ENCODE assay signal across 13 mouse cellular contexts in the genomic region with DNA sequence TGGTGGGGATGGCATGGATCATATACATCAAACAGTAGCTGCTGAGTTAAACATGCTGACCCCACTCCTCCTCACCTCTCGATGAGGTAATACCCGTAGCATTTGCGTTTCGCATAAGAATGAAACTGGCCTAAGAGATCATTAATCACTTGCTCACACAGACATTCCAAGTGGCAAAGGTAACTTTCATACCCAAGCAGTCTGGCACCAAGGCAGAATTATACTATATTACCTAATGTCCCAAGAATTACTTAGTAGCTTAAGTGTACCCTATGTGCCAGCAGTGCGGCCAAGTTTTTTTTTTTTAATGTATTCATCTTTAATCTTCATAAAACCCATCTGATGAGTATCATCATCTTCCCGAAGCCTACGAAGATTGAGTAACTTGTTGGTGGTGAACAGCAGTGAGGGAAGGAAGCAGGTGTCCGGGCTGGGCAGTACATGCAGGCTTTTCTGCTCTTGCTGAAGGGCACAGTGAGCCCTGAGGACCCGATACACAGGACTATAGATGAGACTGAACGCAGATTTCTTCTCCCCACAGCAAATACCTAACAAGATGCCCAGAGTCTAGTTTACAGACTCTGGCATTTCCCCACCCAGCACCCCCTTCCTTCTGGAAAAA.
"Had no signal": no experiment of that assay in that cellular context is flagged by ENCODE, and none has a peak within 500 bp of the region (broad histone marks: within the 10 kb centered on the region; RNA-seq: fewer than 3 reads in every experiment).

No protein-coding gene starts in this region.

- H3K36me3 ChIP-seq: limb, embryonic 12.5 days; limb, embryonic 15.5 days; liver, embryonic 12.5 days; liver, embryonic 15.5 days; midbrain, embryonic 12.5 days; midbrain, embryonic 15.5 days had no signal

- H3K9me3 ChIP-seq: limb, embryonic 12.5 days; limb, embryonic 15.5 days; liver, embryonic 12.5 days; liver, embryonic 15.5 days; midbrain, embryonic 12.5 days; midbrain, embryonic 15.5 days had no signal

- H3K4me1 ChIP-seq: limb, embryonic 12.5 days; limb, embryonic 15.5 days; liver, embryonic 12.5 days; liver, embryonic 15.5 days; midbrain, embryonic 12.5 days; midbrain, embryonic 15.5 days had no signal

- DNase-seq: kidney, adult 18-20 months; kidney, postnatal 10 days; left cerebral cortex, postnatal 4 days; thymus, postnatal 25 days had no signal

- H3K4me3 ChIP-seq: limb, embryonic 12.5 days; limb, embryonic 15.5 days; liver, embryonic 12.5 days; liver, embryonic 15.5 days; midbrain, embryonic 12.5 days; midbrain, embryonic 15.5 days had no signal

- H3K27me3 ChIP-seq: limb, embryonic 12.5 days; limb, embryonic 15.5 days; liver, embryonic 15.5 days; midbrain, embryonic 12.5 days; midbrain, embryonic 15.5 days had no signal

- H3K4me2 ChIP-seq: limb, embryonic 12.5 days; limb, embryonic 15.5 days; liver, embryonic 12.5 days; liver, embryonic 15.5 days; midbrain, embryonic 12.5 days; midbrain, embryonic 15.5 days had no signal

- ATAC-seq: inflammation-experienced regulatory T-cells, adult 6 months; intestine, embryonic 16.5 days; liver, embryonic 12.5 days; midbrain, embryonic 15.5 days had no signal

- H3K9ac ChIP-seq: limb, embryonic 12.5 days; limb, embryonic 15.5 days; liver, embryonic 12.5 days; liver, embryonic 15.5 days; midbrain, embryonic 12.5 days; midbrain, embryonic 15.5 days had no signal

- H3K27ac ChIP-seq: limb, embryonic 12.5 days; limb, embryonic 15.5 days; liver, embryonic 12.5 days; liver, embryonic 15.5 days; macrophage; midbrain, embryonic 12.5 days; midbrain, embryonic 15.5 days had no signal
